Mouse (Mus musculus) embryo, embryonic 10.5 days (tissue): Measurements from ENCODE around the gene Edem1.

ENCODE experiments used
- DNase-seq: peaks from one replicate; pipeline ENCODE4 v3.0.0-alpha.2; 2015; ENCODE audit warnings: low spot score

Gene Edem1

DNA sequence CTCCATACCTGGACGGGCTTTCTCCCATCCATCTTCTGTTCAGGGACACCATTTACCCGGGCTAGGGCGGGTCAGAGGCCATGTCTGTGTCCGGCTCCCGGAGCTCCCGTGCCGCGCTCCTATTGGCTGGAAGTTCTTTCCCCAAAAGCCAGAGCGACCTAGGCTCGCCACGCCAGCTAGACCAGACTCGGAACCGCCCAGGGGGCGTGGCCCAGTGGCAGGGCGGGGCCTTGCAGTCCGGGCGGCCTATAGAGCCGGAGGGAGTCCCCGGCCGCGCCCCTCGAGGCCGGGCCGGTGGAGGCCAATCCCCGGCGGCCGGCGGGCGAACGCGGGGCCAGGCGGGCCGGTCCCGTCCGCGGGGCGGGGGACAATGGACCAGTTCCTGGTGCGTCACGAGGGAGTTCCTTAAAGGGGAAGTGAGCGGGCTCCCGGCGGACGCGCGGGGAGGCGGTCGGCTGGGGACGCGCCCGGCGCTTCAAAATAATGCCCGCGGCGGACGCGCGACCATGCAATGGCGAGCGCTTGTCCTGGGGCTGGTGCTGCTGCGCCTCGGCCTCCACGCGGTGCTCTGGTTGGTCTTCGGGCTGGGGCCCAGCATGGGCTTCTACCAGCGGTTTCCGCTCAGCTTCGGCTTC lies at the start of gene Edem1:
Gene Edem1 (plus strand): TSS at position 408 of the 635 bp plus-strand sequence.
- DNase-seq, result peak; percentile 98

GRCm38 (mm10) chr6:108781865-108782264 lies 46.6 kb upstream of the Edem1 start:
- no peak for DNase-seq

DNA sequence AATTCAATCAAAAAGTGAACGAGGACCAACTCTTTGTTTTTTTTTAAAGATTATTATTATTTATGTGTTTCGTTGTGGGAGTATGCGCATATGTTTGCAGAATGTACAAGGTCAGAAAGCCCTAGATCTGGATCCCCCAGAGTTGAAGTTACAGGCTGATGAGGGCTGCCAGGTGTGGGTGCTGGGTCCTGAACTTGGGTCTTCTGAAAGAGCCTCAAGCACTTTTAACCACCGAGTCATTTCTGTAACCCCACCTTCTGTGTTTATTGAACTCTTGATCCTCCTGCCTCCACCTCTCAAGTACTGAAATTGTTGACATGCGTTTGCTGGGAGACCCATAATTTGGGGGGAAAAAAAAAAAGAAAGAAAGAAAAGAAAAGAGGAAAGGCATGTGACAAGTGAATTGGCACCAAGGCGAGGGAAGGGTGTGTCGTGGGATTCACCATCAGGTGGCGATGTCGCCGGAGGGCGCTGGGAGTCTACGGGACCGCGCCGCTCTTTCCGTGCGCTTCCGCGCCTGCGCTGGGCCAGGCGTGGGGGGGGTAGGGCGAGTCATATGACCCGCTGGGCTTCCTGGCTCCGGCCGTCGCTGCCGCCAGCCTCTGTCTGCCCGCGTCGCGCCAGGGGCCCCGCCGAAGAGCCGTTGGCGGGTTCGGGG lies 45.8 kb upstream of the Edem1 start, which contains the start of gene Arl8b:
Gene Arl8b (plus strand): TSS at position 574 of the 658 bp plus-strand sequence.
- DNase-seq, result peak; percentile 96

- DNase-seq, result peak; percentile 55
Measured at GRCm38 (mm10) chr6:108783184-108783881, 45.1 kb upstream of the Edem1 start.

GRCm38 (mm10) chr6:108784056-108784455 lies 44.4 kb upstream of the Edem1 start:
- no peak for DNase-seq

DNA sequence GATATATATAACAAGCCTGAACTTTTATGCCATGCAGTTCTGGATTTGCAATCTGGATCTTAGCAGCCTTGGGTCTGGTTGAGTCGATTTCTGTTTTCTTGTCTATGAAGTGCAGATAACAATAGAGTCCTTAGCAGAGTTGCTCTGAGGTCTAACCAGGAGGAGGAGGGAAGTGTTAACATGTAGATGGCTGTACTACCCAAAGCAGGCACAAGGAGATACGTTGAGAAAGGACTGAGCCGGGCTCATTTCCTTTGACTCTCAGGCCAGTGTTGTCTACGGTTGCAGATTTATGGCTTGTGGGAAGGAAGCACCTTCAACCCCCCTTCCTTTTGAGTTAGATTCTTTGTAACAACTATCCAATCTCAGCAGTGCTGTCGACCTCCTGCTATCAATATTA lies 43.6 kb upstream of the Edem1 start:
- peak; percentile 16 for DNase-seq

GRCm38 (mm10) chr6:108785551-108785950 lies 42.9 kb upstream of the Edem1 start:
- DNase-seq, result no peak

- DNase-seq, result no peak
Measured at GRCm38 (mm10) chr6:108791498-108791897, 36.9 kb upstream of the Edem1 start.

DNA sequence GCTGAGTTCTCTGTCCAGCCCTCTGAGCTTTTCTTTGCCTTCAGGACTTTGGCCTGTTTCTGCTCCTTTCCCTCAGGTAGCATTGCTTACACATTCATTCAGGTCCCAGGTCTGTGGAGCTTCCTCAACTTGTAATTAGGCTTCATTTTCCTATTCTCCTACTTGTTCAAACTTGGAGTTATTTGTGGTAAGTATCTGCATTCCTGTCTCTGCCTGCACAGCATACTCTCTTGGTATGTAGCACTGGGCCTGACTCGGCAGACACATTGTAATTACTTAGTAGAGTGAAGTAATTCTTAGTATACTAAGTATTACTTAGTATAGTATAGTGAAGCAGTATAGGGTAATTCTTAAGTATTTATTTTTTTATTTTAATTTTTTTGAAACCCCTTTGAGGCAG lies 32.5 kb upstream of the Edem1 start:
- DNase-seq, result no peak

- DNase-seq, result peak; percentile 20
Measured at GRCm38 (mm10) chr6:108796706-108797105, 31.7 kb upstream of the Edem1 start.

DNA sequence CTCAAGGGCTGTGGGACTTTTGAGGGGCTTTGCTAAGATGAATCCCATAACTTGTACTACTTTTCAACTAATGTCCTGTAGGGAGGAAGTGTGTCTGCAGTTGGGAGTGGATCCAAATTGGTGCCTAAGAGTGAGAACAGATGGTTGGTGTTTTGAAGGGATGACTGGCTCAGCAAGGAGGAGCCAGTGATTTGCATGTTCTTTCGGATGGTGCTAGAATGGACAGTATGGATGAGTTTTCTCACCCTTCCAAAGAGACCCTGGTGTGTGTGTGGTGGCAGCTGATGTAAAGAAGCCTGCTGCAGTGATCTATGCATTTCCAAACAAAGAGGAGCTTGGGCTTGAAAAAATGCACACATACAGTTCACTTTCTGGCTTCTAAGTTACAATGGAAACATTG lies 23.2 kb upstream of the Edem1 start:
- no peak for DNase-seq

GRCm38 (mm10) chr6:108805871-108806270 lies 22.6 kb upstream of the Edem1 start:
- DNase-seq, result no peak

DNA sequence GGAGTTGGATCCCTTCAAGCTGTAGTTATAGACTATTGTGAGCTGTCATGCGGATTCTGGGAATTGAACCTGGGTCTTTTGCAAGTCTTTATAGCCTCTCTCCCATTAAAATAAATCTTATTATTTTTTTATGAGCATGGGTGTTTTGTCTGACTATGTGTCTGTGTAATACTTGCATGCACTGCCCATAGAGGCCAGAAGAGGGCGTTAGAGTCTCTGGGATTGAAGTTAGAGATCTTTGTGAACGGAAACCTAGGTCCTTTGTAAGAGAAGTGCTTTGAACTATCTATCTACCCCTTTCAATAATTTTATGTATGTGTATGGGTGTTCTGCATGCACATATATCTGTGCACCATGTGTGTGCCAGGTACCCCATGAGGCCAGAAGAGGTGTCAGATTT lies 21.0 kb upstream of the Edem1 start:
- DNase-seq, result no peak

- DNase-seq, result no peak
Measured at GRCm38 (mm10) chr6:108808786-108809185, 19.7 kb upstream of the Edem1 start.

DNA sequence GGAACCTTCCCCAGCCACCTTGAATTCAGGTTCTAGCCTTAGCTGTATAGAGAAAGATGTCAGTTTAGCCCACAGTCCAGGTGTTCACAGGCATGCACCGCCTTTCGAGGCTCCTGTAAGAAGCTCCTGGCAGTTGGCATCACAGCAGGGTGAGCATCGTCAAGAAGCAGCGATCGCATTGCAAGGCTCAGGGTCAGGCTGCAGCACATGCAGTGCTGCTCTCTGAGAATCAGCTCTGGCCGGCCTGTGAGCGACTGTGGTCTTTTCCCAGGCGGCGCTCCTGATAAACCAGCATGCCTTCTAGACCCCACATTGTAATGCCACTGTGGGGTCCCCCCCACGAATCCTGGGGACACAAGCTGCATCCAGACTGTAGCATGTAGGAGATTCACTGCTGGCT lies 18.2 kb upstream of the Edem1 start:
- no peak for DNase-seq

- DNase-seq, result no peak
Measured at GRCm38 (mm10) chr6:108812134-108812533, 16.3 kb upstream of the Edem1 start.

DNA sequence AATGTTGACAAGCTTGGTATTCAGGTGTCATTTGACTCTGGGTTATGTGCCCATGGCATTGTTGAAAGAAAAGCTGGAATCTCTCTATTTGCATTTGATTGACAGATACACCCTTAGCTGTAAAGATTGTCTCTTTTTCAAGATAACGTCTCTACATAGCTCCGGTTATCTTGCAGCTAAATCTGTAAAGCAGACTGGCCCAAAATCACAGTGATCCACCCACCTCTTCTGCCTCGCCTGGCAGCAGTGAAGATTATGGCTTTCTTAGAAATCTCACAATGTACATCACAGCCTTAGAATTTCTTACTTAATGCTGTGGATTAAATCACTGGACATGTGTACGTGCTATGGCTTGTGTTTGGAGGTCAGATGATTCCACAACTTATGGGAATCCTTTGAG lies 10.9 kb upstream of the Edem1 start:
- no peak for DNase-seq

- no peak for DNase-seq
Measured at GRCm38 (mm10) chr6:108824816-108825545, 3.5 kb upstream of the Edem1 start.

- DNase-seq, result no peak
Measured at GRCm38 (mm10) chr6:108826070-108826469, 2.4 kb upstream of the Edem1 start.

DNA sequence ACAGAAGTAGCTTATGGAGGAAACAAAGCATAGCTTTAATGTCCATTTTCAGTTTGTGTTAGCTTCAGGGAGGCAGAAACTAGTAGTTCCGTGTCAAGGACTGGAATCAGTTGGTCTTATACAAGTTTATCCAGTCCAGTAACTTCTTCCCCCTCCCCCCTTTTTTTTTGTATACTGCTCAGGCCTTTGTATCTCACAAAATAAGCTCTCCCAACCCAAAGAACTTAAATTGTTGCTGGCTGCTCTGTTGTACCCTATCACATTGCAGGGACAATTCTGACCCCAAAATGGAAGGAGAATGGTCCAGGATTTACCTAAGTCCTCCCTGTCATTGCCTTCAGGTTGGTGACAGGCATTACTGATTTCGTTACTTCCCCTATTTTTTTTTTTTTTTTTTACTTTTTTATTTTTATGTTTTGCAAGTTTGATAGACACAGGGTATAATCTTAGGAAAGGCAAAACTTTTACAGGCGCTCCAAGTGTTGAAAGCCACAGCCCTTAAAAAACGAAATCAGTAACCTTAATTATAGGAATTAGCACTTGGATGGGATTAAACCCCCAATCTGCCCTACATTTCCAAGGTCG lies 1.0 kb upstream of the Edem1 start:
- peak; percentile 17 for DNase-seq

DNA sequence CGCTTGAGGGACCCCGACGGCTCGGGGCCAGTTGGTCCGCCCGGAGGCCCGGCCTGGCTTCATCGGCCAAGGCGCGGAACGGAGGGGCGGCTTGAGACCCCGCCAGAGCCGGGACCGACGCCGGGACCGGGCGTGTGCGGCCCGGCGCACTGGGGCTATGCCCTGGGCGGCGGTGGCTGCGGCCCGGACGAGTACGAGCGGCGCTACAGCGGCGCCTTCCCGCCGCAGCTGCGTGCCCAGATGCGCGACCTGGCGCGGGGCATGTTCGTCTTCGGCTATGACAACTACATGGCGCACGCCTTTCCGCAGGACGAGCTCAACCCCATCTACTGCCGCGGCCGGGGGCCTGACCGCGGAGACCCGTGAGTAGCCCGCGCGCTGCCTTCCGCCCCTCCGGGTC lies 431 bp downstream of the Edem1 start:
- peak; percentile 40 for DNase-seq
